Mouse (Mus musculus) stomach, postnatal 0 days (tissue): ENCODE results near the gene Mtln. TPM values are rescaled to one million over a fixed set of nuclear protein-coding genes. Genes with fewer than 3 reads are reported as not detected.

Experiments
- ATAC-seq: fragments of 200-750 bp; cut with Nextera tagmentation; 2 replicates; pipeline ENCODE4 v1.8.0; 2017; ENCODE audit not compliant: low FRiP score, low TSS enrichment
- DNase-seq: peaks from one replicate; pipeline ENCODE4 v3.0.0-alpha.2; 2016; ENCODE audit warnings: low spot score
- H3K27ac ChIP-seq: fragments of 300-500 bp; sonication (generic); replicated peaks from 2 replicates; pipeline ENCODE4 v1.5.1; 2014; ENCODE audit warnings: mild to moderate bottlenecking, control low read depth
- H3K27me3 ChIP-seq: fragments of 300-500 bp; sonication (generic); 2 replicates; pipeline ENCODE4 v1.6.1; 2014; ENCODE audit warnings: low read length; ENCODE audit not compliant: control insufficient read depth, insufficient read depth
- H3K36me3 ChIP-seq: fragments of 300-500 bp; sonication (generic); 2 replicates; pipeline ENCODE4 v1.6.1; 2014; ENCODE audit warnings: low read length, mixed read lengths; ENCODE audit not compliant: control insufficient read depth, insufficient read depth
- H3K4me1 ChIP-seq: fragments of 300-500 bp; sonication (generic); replicated peaks from 2 replicates; pipeline ENCODE4 v1.6.1; 2014; ENCODE audit warnings: antibody characterized with exemption; ENCODE audit not compliant: control insufficient read depth, insufficient read depth
- H3K4me2 ChIP-seq: fragments of 300-500 bp; sonication (generic); replicated peaks from 2 replicates; pipeline ENCODE4 v1.6.1; 2014; ENCODE audit warnings: low read depth, mild to moderate bottlenecking, control low read depth, moderate library complexity
- H3K4me3 ChIP-seq: fragments of 300-500 bp; sonication (generic); 2 replicates; pipeline ENCODE4 v1.5.1; 2014; ENCODE audit warnings: low read depth, low read length, control low read depth
- H3K9ac ChIP-seq: fragments of 300-500 bp; sonication (generic); 2 replicates; pipeline ENCODE4 v1.6.1; 2014; ENCODE audit warnings: mild to moderate bottlenecking, low read length, control low read depth, mixed read lengths
- H3K9me3 ChIP-seq: fragments of 300-500 bp; sonication (generic); 2 replicates; pipeline ENCODE4 v1.6.1; 2016; ENCODE audit warnings: low read length; ENCODE audit not compliant: control insufficient read depth
- CTCF ChIP-seq: IDR thresholded peaks from 2 replicates; pipeline ENCODE4 v1.5.1; 2016; ENCODE audit warnings: antibody characterized with exemption, low read depth, mild to moderate bottlenecking, moderate library complexity
- EP300 ChIP-seq: optimal IDR thresholded peaks from 2 replicates; pipeline ENCODE3; 2016; ENCODE audit warnings: antibody characterized with exemption
- WGBS: fragments of 180-500 bp; shearing (Covaris S2); extraction: QIAGEN DNeasy Blood & Tissue Kit; methylation state at CpG from one replicate; pipeline ENCODE4 v1.1.7; 2014; 5-methylcytosine and 5-hydroxymethylcytosine counted together
- polyA plus RNA-seq: library from polyadenylated mRNA; unstranded; fragments of >200 nt; fragmentation: Nextera tagmentation; extraction: Ambion mirVana; gene quantifications from 2 replicates; pipeline ENCODE4 v1.2.1, GENCODE M21; 2015

Gene Mtln
- polyA plus RNA-seq, 1 experiment from 2014 or later = 66.5 TPM

- Histone ChIP-seq H3K27me3 (no peaks in the 10 kb centered on the region), H3K4me2 (no peak overlapping the region), H3K9ac (no peak overlapping the region), H3K4me1 (no peaks in the 10 kb centered on the region), H3K36me3 (no peaks in the 10 kb centered on the region), H3K9me3 (no peaks in the 10 kb centered on the region), H3K4me3 (no peak overlapping the region), H3K27ac (no peak overlapping the region)
- TF ChIP-seq EP300 = no peak
- no peak for TF ChIP-seq CTCF
- DNase-seq (no peak), ATAC-seq (no peak)
- 64% methylated on average over 11 of the region's 11 CpGs for whole genome bisulfite sequencing
These were observed 40.3 kb downstream of the Mtln start for GRCm38 (mm10) chr2:127751849-127752610.

- Histone ChIP-seq H3K36me3 (no peaks in the 10 kb centered on the region), H3K27me3 (no peaks in the 10 kb centered on the region), H3K4me3 (no peak overlapping the region), H3K27ac (no peak overlapping the region), H3K9ac (no peak overlapping the region), H3K9me3 (no peaks in the 10 kb centered on the region), H3K4me2 (no peak overlapping the region), H3K4me1 (no peaks in the 10 kb centered on the region)
- DNase-seq (no peak), ATAC-seq (no peak)
- TF ChIP-seq EP300 (no peak), CTCF (no peak)
- 40% methylated on average over 1 of the region's 1 CpGs for WGBS
These were observed 42.9 kb downstream of the Mtln start for GRCm38 (mm10) chr2:127749376-127749775.

- H3K36me3 ChIP-seq = no peaks in the 10 kb centered on the region
- TF ChIP-seq EP300 (no peak), CTCF (no peak)
- H3K4me2 ChIP-seq = no peak overlapping the region
- DNase-seq = no peak
- no peaks in the 10 kb centered on the region for H3K9me3 ChIP-seq
- no peak overlapping the region for H3K9ac ChIP-seq
- no peaks in the 10 kb centered on the region for H3K27me3 ChIP-seq
- H3K27ac ChIP-seq = no peak overlapping the region
- WGBS = 53% methylated on average over 7 of the region's 7 CpGs
- H3K4me1 ChIP-seq = no peaks in the 10 kb centered on the region
- H3K4me3 ChIP-seq = no peak overlapping the region
- peak; percentile 59; the same call in 1 of the 2 replicates for ATAC-seq
These were observed 44.0 kb downstream of the Mtln start for GRCm38 (mm10) chr2:127748316-127748715.

GRCm38 (mm10) chr2:127742637-127743036 lies 49.7 kb downstream of the Mtln start:
- H3K4me3 ChIP-seq = no peak overlapping the region
- DNase-seq (no peak), ATAC-seq (no peak)
- WGBS = 39% methylated on average over 3 of the region's 3 CpGs
- TF ChIP-seq EP300 = no peak
- no peaks in the 10 kb centered on the region for H3K36me3 ChIP-seq
- H3K4me2 ChIP-seq = no peak overlapping the region
- no peaks in the 10 kb centered on the region for H3K4me1 ChIP-seq
- no peak overlapping the region for H3K9ac ChIP-seq
- H3K9me3 ChIP-seq = no peaks in the 10 kb centered on the region
- no peaks in the 10 kb centered on the region for H3K27me3 ChIP-seq
- peak overlapping the region; percentile 75 for H3K27ac ChIP-seq

Other genes with a start within 250 kb of the Mtln start
- 1.9 TPM in 2 replicates for gene Zfp661, start 205.4 kb downstream of the Mtln start, polyA plus RNA-seq
- gene Mrps5, start 205.3 kb downstream of the Mtln start, polyA plus RNA-seq = 87.0 and 90.2 TPM in 2 replicates
- 192 and 213 TPM in 2 replicates for gene Mal, start 135.8 kb downstream of the Mtln start, polyA plus RNA-seq
- gene Mall, start 62.6 kb downstream of the Mtln start, polyA plus RNA-seq = 49.8 and 57.5 TPM in 2 replicates
- gene Nphp1, start 3.6 kb downstream of the Mtln start, polyA plus RNA-seq = 56.9 and 70.0 TPM in 2 replicates
- 5.3 and 6.5 TPM in 2 replicates for gene Bub1, start 39.4 kb upstream of the Mtln start, polyA plus RNA-seq
- gene Acoxl, start 46.4 kb upstream of the Mtln start, polyA plus RNA-seq = 0.13 and 0.17 TPM in 2 replicates